Comparison of ENCODE assay signal across 8 mouse cellular contexts in the genomic region with DNA sequence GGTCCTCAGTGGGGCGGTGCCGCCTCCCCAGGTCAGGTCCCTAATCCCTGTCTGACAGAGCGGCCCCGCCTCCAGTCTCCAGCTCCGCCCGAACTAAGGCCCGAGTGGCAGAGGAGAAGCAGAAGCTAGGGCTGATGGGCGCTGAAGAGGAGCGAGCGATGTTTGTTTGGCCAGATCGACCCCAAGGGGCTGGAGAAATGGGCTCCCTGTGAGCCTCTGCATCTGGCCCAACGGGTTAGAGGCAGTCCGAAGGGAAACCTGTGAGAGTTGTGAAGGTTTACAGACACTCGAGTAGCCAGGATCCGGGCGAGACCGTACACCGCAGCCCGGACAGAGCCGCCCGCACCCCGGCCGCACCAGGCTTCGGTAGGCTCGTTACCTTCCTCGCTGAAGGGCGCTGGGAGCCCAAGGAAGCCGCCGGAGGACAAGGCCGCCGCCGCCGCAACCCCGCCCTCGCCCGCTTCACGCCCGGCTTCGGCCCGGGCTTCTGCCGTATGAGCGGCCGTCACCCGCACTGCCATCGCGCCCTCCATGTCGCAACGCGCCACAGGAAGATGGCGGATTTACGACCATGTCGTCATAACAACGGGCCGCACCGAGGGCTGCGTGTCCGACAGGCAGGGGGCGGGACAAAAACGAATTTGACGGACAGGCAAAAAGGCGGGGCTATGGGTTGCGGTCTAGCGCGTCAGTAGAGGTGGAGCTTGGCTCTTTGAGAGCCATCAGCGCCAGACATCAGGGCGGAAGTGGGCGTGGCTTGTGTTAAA. TPM values are rescaled to one million over a fixed set of nuclear protein-coding genes. Genes with fewer than 3 reads are reported as not detected.
DNase-seq lines count a peak whose midpoint lies in the region; ATAC-seq and TF ChIP-seq lines count a peak whose summit lies in the region.

No protein-coding gene starts in this region.

- TF ChIP-seq CTCF in G1E (IDR thresholded peaks at IDR 0.05; ENCODE audit: low read depth, low read length) = no peak

- peak overlapping the region; percentile 80 for H3K4me2 ChIP-seq in forebrain, embryonic 16.5 days (ENCODE audit: low read length)
- H3K4me2 ChIP-seq in lung, embryonic 15.5 days = peak overlapping the region; percentile 62

- H3K36me3 ChIP-seq in G1E (replicated peaks) = peaks cover 40% of the 10 kb centered on the region
- H3K36me3 ChIP-seq in forebrain, embryonic 16.5 days (ENCODE audit: control insufficient read depth, insufficient read depth) = peaks cover 8% of the 10 kb centered on the region
- H3K36me3 ChIP-seq in lung, embryonic 15.5 days = peaks cover 13% of the 10 kb centered on the region

- H3K4me3 ChIP-seq in G1E (ENCODE audit: low read depth, low read length) = peak overlapping the region; percentile 76
- H3K4me3 ChIP-seq in forebrain, embryonic 16.5 days (replicated peaks; ENCODE audit: low read length) = peak overlapping the region; percentile 90
- peak overlapping the region; percentile 79 for H3K4me3 ChIP-seq in lung, embryonic 15.5 days

- H3K27ac ChIP-seq in forebrain, embryonic 16.5 days (ENCODE audit: low read length) = peak overlapping the region; percentile 87
- H3K27ac ChIP-seq in lung, embryonic 15.5 days = peak overlapping the region; percentile 97

- DNase-seq in G1E (ENCODE audit: low spot score) = peak; percentile 92
- DNase-seq in cerebellum, adult 18-20 months = peak; percentile 97 to 100
- peak; percentile 100 for DNase-seq in heart, postnatal 4 days
- peak; percentile 99 for DNase-seq in layer of hippocampus, adult 8-10 months (ENCODE audit: low spot score in 2 of 2)
- peak; percentile 99 for DNase-seq in ovary, adult 18-20 months (ENCODE audit: low spot score)
- peak; percentile 99 for DNase-seq in thymus, postnatal 0 days (ENCODE audit: low spot score)

- H3K4me1 ChIP-seq in G1E (ENCODE audit: insufficient read depth, low read depth, low read length) = peaks cover 32% of the 10 kb centered on the region
- H3K4me1 ChIP-seq in forebrain, embryonic 16.5 days (replicated peaks; ENCODE audit: control insufficient read depth, insufficient read depth, low read length) = peaks cover 13% of the 10 kb centered on the region
- peaks cover 18% of the 10 kb centered on the region for H3K4me1 ChIP-seq in lung, embryonic 15.5 days

- ATAC-seq in G1E (ENCODE audit: extremely low read depth, insufficient number of reproducible peaks, low FRiP score, poor library complexity, severe bottlenecking) = peak; percentile 98
- ATAC-seq in forebrain, embryonic 16.5 days = peak; percentile 94
- peak; percentile 94 for ATAC-seq in lung, embryonic 15.5 days (ENCODE audit: borderline replicate concordance, extremely low read depth, low FRiP score, low TSS enrichment)

- WGBS in forebrain, embryonic 16.5 days = under 1% methylated on average over 67 of the region's 67 CpGs
- WGBS in lung, embryonic 15.5 days = under 1% methylated on average over 67 of the region's 67 CpGs

- H3K9me3 ChIP-seq in G1E (replicated peaks) = no peaks in the 10 kb centered on the region
- no peaks in the 10 kb centered on the region for H3K9me3 ChIP-seq in forebrain, embryonic 16.5 days (ENCODE audit: control insufficient read depth, low read length)
- H3K9me3 ChIP-seq in lung, embryonic 15.5 days = no peaks in the 10 kb centered on the region

- no peaks in the 10 kb centered on the region for H3K27me3 ChIP-seq in G1E (ENCODE audit: insufficient read depth, low read length)
- no peaks in the 10 kb centered on the region for H3K27me3 ChIP-seq in forebrain, embryonic 16.5 days (replicated peaks; ENCODE audit: control insufficient read depth, insufficient read depth, low read length)
- no peaks in the 10 kb centered on the region for H3K27me3 ChIP-seq in lung, embryonic 15.5 days

- peak overlapping the region; percentile 75 for H3K9ac ChIP-seq in forebrain, embryonic 16.5 days (replicated peaks; ENCODE audit: low read depth, low read length)
- H3K9ac ChIP-seq in lung, embryonic 15.5 days = peak overlapping the region; percentile 86

RNA-seq across cellular contexts. Expression of a gene that starts 12.0 kb away (rescaled TPM):
- 0.73 and 1.3 TPM in 2 replicates for total RNA-seq in G1E (2014; fragmentation: Nextera tagmentation)
- total RNA-seq in G1E (2017) = 1.7 and 2.3 TPM in 2 replicates
- 0.05 and 0.18 TPM in 2 replicates for polyA plus RNA-seq in G1E (2012)
- polyA plus RNA-seq in forebrain, embryonic 16.5 days (2015; fragmentation: Nextera tagmentation; extraction: Ambion mirVana) = 6.2 and 9.5 TPM in 2 replicates
- 1 to 10 TPM; 1.0 to 1.5 TPM for total RNA-seq in heart, postnatal 4 days (2021)
- total RNA-seq in layer of hippocampus, adult 8-10 months (2022) = 10 to 100 TPM in 1 of 4 experiments, 1 to 10 TPM in 3; 5.8 to 12.1 (median 8.2) TPM
- 1.9 and 2.0 TPM in 2 replicates for polyA plus RNA-seq in lung, embryonic 15.5 days (2015; fragmentation: Nextera tagmentation; extraction: Ambion mirVana)
- 1.7 and 1.9 TPM in 2 replicates for polyA plus RNA-seq in thymus, postnatal 0 days (2015; fragmentation: Nextera tagmentation; extraction: Ambion mirVana)

RNA-seq across cellular contexts. Expression of a gene that starts 15.2 kb away (rescaled TPM):
- total RNA-seq in G1E (2014; fragmentation: Nextera tagmentation) = 21.7 and 37.2 TPM in 2 replicates
- 17.4 and 18.4 TPM in 2 replicates for total RNA-seq in G1E (2017)
- polyA plus RNA-seq in G1E (2012) = 17.1 and 19.7 TPM in 2 replicates
- polyA plus RNA-seq in forebrain, embryonic 16.5 days (2015; fragmentation: Nextera tagmentation; extraction: Ambion mirVana) = 37.9 and 54.0 TPM in 2 replicates
- total RNA-seq in heart, postnatal 4 days (2021) = 10 to 100 TPM; 17.3 to 19.3 TPM
- total RNA-seq in layer of hippocampus, adult 8-10 months (2022) = 10 to 100 TPM; 31.0 to 44.2 (median 38.4) TPM
- polyA plus RNA-seq in lung, embryonic 15.5 days (2015; fragmentation: Nextera tagmentation; extraction: Ambion mirVana) = 26.0 and 35.4 TPM in 2 replicates
- polyA plus RNA-seq in thymus, postnatal 0 days (2015; fragmentation: Nextera tagmentation; extraction: Ambion mirVana) = 12.2 and 24.5 TPM in 2 replicates

RNA-seq across cellular contexts. Expression of a gene that starts 15.3 kb away (rescaled TPM):
- 17.8 and 19.6 TPM in 2 replicates for total RNA-seq in G1E (2014; fragmentation: Nextera tagmentation)
- total RNA-seq in G1E (2017) = 13.3 and 13.9 TPM in 2 replicates
- polyA plus RNA-seq in G1E (2012) = 58.3 and 69.2 TPM in 2 replicates
- 50.5 and 54.0 TPM in 2 replicates for polyA plus RNA-seq in forebrain, embryonic 16.5 days (2015; fragmentation: Nextera tagmentation; extraction: Ambion mirVana)
- 10 to 100 TPM; 46.5 to 49.3 TPM for total RNA-seq in heart, postnatal 4 days (2021)
- total RNA-seq in layer of hippocampus, adult 8-10 months (2022) = 10 to 100 TPM; 54.8 to 62.3 (median 57.7) TPM
- 56.2 and 57.4 TPM in 2 replicates for polyA plus RNA-seq in lung, embryonic 15.5 days (2015; fragmentation: Nextera tagmentation; extraction: Ambion mirVana)
- polyA plus RNA-seq in thymus, postnatal 0 days (2015; fragmentation: Nextera tagmentation; extraction: Ambion mirVana) = 55.7 and 57.4 TPM in 2 replicates

RNA-seq across cellular contexts. Expression of a gene that starts 18.7 kb away (rescaled TPM):
- total RNA-seq in G1E (2014; fragmentation: Nextera tagmentation) = not detected in 2 replicates
- total RNA-seq in G1E (2017) = 0.33 and 0.58 TPM in 2 replicates
- polyA plus RNA-seq in G1E (2012) = 0.23 and 0.27 TPM in 2 replicates
- polyA plus RNA-seq in forebrain, embryonic 16.5 days (2015; fragmentation: Nextera tagmentation; extraction: Ambion mirVana) = 0.39 and 0.92 TPM in 2 replicates
- total RNA-seq in heart, postnatal 4 days (2021) = under 1 TPM in 1 of 2 experiments, not detected in 1; 0.29 TPM
- 1 to 10 TPM in 2 of 4 experiments, under 1 TPM in 2; 0.90 to 2.0 (median 1.4) TPM for total RNA-seq in layer of hippocampus, adult 8-10 months (2022)
- not detected in 2 replicates for polyA plus RNA-seq in lung, embryonic 15.5 days (2015; fragmentation: Nextera tagmentation; extraction: Ambion mirVana)
- 0.18 TPM in 1 of 2 replicates, not detected in the other for polyA plus RNA-seq in thymus, postnatal 0 days (2015; fragmentation: Nextera tagmentation; extraction: Ambion mirVana)

RNA-seq across cellular contexts. Expression of a gene that starts 23.9 kb away (rescaled TPM):
- 5.2 and 7.0 TPM in 2 replicates for total RNA-seq in G1E (2014; fragmentation: Nextera tagmentation)
- total RNA-seq in G1E (2017) = 17.2 and 19.7 TPM in 2 replicates
- 6.4 and 7.1 TPM in 2 replicates for polyA plus RNA-seq in G1E (2012)
- polyA plus RNA-seq in forebrain, embryonic 16.5 days (2015; fragmentation: Nextera tagmentation; extraction: Ambion mirVana) = 38.9 and 42.4 TPM in 2 replicates
- total RNA-seq in heart, postnatal 4 days (2021) = 10 to 100 TPM; 14.9 to 16.3 TPM
- 10 to 100 TPM; 39.7 to 43.9 (median 41.9) TPM for total RNA-seq in layer of hippocampus, adult 8-10 months (2022)
- 31.6 and 34.5 TPM in 2 replicates for polyA plus RNA-seq in lung, embryonic 15.5 days (2015; fragmentation: Nextera tagmentation; extraction: Ambion mirVana)
- 18.6 and 19.2 TPM in 2 replicates for polyA plus RNA-seq in thymus, postnatal 0 days (2015; fragmentation: Nextera tagmentation; extraction: Ambion mirVana)

Comparison
In these comparisons a context has a peak if more than half of its experiments do, and no peak if none do; other contexts are left out.
1. Peak in every context shown above with its lines: DNase-seq, ATAC-seq, H3K4me3 ChIP-seq and H3K27ac ChIP-seq.